Mouse (Mus musculus): Measurements from ENCODE around the gene Fuca1.
A peak's percentile ranks its signal among the peaks of the same experiment; 100 is the strongest.

Gene Fuca1

GRCm38 (mm10) chr4:135889146-135889883 is 31.2 kb upstream of the Fuca1 start:
- no peak for DNase-seq

- DNase-seq: peak; percentile 67
Measured at GRCm38 (mm10) chr4:135889884-135890283, 30.7 kb upstream of the Fuca1 start.

GRCm38 (mm10) chr4:135891539-135891938 is 29.0 kb upstream of the Fuca1 start:
- no peak for DNase-seq

GRCm38 (mm10) chr4:135892884-135893283 is 27.7 kb upstream of the Fuca1 start:
- no peak for DNase-seq

- DNase-seq: no peak
Measured at GRCm38 (mm10) chr4:135895071-135895571, 25.4 kb upstream of the Fuca1 start, which contains the start of gene Cnr2. Gene Cnr2 (plus strand): TSS chr4:135895394.

GRCm38 (mm10) chr4:135896157-135896556 is 24.4 kb upstream of the Fuca1 start:
- no peak for DNase-seq

GRCm38 (mm10) chr4:135898380-135899049 is 22.0 kb upstream of the Fuca1 start:
- no peak for DNase-seq

GRCm38 (mm10) chr4:135899050-135899448 is 21.5 kb upstream of the Fuca1 start:
- no peak for DNase-seq

- DNase-seq: no peak
Measured at GRCm38 (mm10) chr4:135900008-135900407, 20.5 kb upstream of the Fuca1 start.

GRCm38 (mm10) chr4:135902606-135903242 is 17.8 kb upstream of the Fuca1 start:
- DNase-seq: no peak

GRCm38 (mm10) chr4:135904810-135905209 is 15.7 kb upstream of the Fuca1 start:
- DNase-seq: no peak

- DNase-seq: no peak
Measured at GRCm38 (mm10) chr4:135906633-135907032, 13.9 kb upstream of the Fuca1 start.

- no peak for DNase-seq
Measured at GRCm38 (mm10) chr4:135909326-135910066, 11.0 kb upstream of the Fuca1 start.

- no peak for DNase-seq
Measured at GRCm38 (mm10) chr4:135911531-135911930, 9.0 kb upstream of the Fuca1 start.

GRCm38 (mm10) chr4:135912164-135912563 is 8.4 kb upstream of the Fuca1 start:
- DNase-seq: no peak

GRCm38 (mm10) chr4:135912835-135913234 is 7.7 kb upstream of the Fuca1 start:
- no peak for DNase-seq

GRCm38 (mm10) chr4:135913433-135913832 is 7.1 kb upstream of the Fuca1 start:
- DNase-seq: no peak

- DNase-seq: no peak
Measured at GRCm38 (mm10) chr4:135918635-135919279, 1.8 kb upstream of the Fuca1 start.

- DNase-seq: no peak
Measured at GRCm38 (mm10) chr4:135919280-135919639, 1.3 kb upstream of the Fuca1 start.

GRCm38 (mm10) chr4:135921257-135922120 is 954 bp downstream of the Fuca1 start:
- DNase-seq: peak; percentile 41

- DNase-seq: no peak
Measured at GRCm38 (mm10) chr4:135922190-135922589, 1.7 kb downstream of the Fuca1 start.

Data from cerebellum, adult 9-10 months (tissue).